ENCODE assay signal across 8 mouse cellular contexts in the genomic region with DNA sequence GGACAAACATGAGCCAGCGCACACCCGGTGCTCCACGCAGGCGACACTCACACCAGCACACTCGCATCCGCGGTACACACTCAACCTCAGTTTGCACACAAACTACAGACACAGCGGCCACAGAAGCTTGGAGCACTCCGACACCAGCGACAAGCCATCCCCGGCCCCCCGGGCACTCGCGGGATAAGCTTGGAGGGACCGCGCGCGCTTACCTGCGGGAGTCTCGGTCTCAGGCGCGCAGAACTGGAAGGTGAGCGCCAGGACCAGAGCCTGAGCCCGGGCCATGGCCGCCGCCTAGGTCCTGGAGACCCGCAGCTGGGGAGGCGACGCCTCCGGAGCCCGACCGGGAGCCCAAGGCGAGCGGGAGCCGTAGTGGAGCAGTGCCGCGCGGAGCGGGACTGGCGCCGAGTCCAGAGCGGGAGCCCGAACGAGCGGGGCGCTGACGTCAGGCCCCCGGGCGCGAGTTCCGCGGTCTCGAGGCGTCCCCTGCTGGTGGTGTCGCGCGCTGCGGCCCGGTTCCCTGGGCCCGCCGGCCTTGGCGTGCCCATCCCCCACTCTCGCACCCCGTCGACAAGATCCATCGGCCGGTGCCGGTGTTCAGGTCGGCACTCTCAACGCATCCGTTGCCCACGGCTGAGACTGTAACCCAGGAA. TPM values are rescaled to one million over a fixed set of nuclear protein-coding genes. Genes with fewer than 3 reads are reported as not detected.
DNase-seq lines count a peak whose midpoint lies in the region; ATAC-seq and TF ChIP-seq lines count a peak whose summit lies in the region.

A gene (minus strand): TSS at position 417 of the 653 bp plus-strand sequence.

- H3K4me3 ChIP-seq in bone marrow macrophage, adult 2 months (ENCODE audit: insufficient read depth, low read length), result peak within 1 kb of the TSS; percentile 55
- peak within 1 kb of the TSS; percentile 71 for H3K4me3 ChIP-seq in forebrain, embryonic 11.5 days (ENCODE audit: low read depth, low read length)
- H3K4me3 ChIP-seq in heart, embryonic 15.5 days, result peak within 1 kb of the TSS; percentile 67
- peak within 1 kb of the TSS; percentile 54 to 61 for H3K4me3 ChIP-seq in liver, embryonic 14.5 days (ENCODE audit: insufficient read depth in 1 of 2, low read depth in 2 of 2, low read length in 2 of 2)
- peak within 1 kb of the TSS; percentile 58 for H3K4me3 ChIP-seq in neural tube, embryonic 11.5 days (ENCODE audit: low read depth, low read length)
- peak within 1 kb of the TSS; percentile 74 for H3K4me3 ChIP-seq in stomach, embryonic 16.5 days (replicated peaks; ENCODE audit: low read length)

- H3K9ac ChIP-seq in forebrain, embryonic 11.5 days (ENCODE audit: low read length), result peak within 1 kb of the TSS; percentile 86
- peak within 1 kb of the TSS; percentile 71 for H3K9ac ChIP-seq in heart, embryonic 15.5 days
- peak within 1 kb of the TSS; percentile 60 for H3K9ac ChIP-seq in liver, embryonic 14.5 days (replicated peaks)
- peak within 1 kb of the TSS; percentile 69 for H3K9ac ChIP-seq in neural tube, embryonic 11.5 days (ENCODE audit: low read length)
- H3K9ac ChIP-seq in stomach, embryonic 16.5 days (ENCODE audit: low read length), result peak within 1 kb of the TSS; percentile 84

- peak; percentile 76 for DNase-seq in A20 (ENCODE audit: low read depth, low spot score)
- DNase-seq in forebrain, embryonic 11.5 days (ENCODE audit: low spot score), result peak; percentile 96
- peak; percentile 92 to 95 for DNase-seq in kidney, postnatal 25 days
- peak in 1 of 3 experiments; percentile 48 for DNase-seq in liver, embryonic 14.5 days (ENCODE audit: low read depth in 3 of 3, low spot score in 3 of 3)
- DNase-seq in neural tube, embryonic 11.5 days (ENCODE audit: low spot score), result peak; percentile 89

- TF ChIP-seq POLR2A in bone marrow macrophage, adult 2 months (IDR thresholded peaks at IDR 0.05; ENCODE audit: borderline replicate concordance, low read depth, low read length), result no peak

- no peaks in the 10 kb centered on the region for H3K36me3 ChIP-seq in forebrain, embryonic 11.5 days (ENCODE audit: control insufficient read depth, insufficient read depth, low read length)
- no peaks in the 10 kb centered on the region for H3K36me3 ChIP-seq in heart, embryonic 15.5 days
- no peaks in the 10 kb centered on the region for H3K36me3 ChIP-seq in liver, embryonic 14.5 days (replicated peaks; ENCODE audit: control insufficient read depth, insufficient read depth, low read depth)
- no peaks in the 10 kb centered on the region for H3K36me3 ChIP-seq in neural tube, embryonic 11.5 days (ENCODE audit: control insufficient read depth, insufficient read depth, low read length)
- H3K36me3 ChIP-seq in stomach, embryonic 16.5 days (ENCODE audit: control insufficient read depth, insufficient read depth, low read length), result no peaks in the 10 kb centered on the region

- TF ChIP-seq CTCF in bone marrow macrophage, adult 2 months (IDR thresholded peaks at IDR 0.05; ENCODE audit: low read depth, low read length), result peak; percentile 70
- peak; percentile 85 for TF ChIP-seq CTCF in liver, embryonic 14.5 days (IDR thresholded peaks at IDR 0.05; ENCODE audit: low read depth)

- WGBS in forebrain, embryonic 11.5 days, result under 1% methylated on average over 63 of the region's 72 CpGs
- WGBS in heart, embryonic 15.5 days, result under 1% methylated on average over 72 of the region's 72 CpGs
- WGBS in liver, embryonic 14.5 days (ENCODE audit: insufficient replicate concordance), result under 1% methylated on average over 68 of the region's 72 CpGs
- under 1% methylated on average over 72 of the region's 72 CpGs for WGBS in neural tube, embryonic 11.5 days
- under 1% methylated on average over 72 of the region's 72 CpGs for WGBS in stomach, embryonic 16.5 days

- peak within 1 kb of the TSS; percentile 97 for H3K4me2 ChIP-seq in forebrain, embryonic 11.5 days (ENCODE audit: low read depth, low read length, severe bottlenecking)
- peak within 1 kb of the TSS; percentile 100 for H3K4me2 ChIP-seq in heart, embryonic 15.5 days
- H3K4me2 ChIP-seq in liver, embryonic 14.5 days (ENCODE audit: low read depth), result peak within 1 kb of the TSS; percentile 78
- peak within 1 kb of the TSS; percentile 99 for H3K4me2 ChIP-seq in neural tube, embryonic 11.5 days (ENCODE audit: low read depth)
- peak within 1 kb of the TSS; percentile 99 for H3K4me2 ChIP-seq in stomach, embryonic 16.5 days (ENCODE audit: low read depth, low read length)

- peak; percentile 84 for ATAC-seq in forebrain, embryonic 11.5 days (replicated peaks; ENCODE audit: low FRiP score)
- peak; percentile 75 for ATAC-seq in heart, embryonic 15.5 days (replicated peaks; ENCODE audit: insufficient number of reproducible peaks, insufficient read depth, low FRiP score, low read depth)
- ATAC-seq in liver, embryonic 14.5 days (ENCODE audit: insufficient read depth), result peak; percentile 75
- peak; percentile 78 for ATAC-seq in neural tube, embryonic 11.5 days (ENCODE audit: insufficient read depth, low FRiP score, low TSS enrichment)
- peak; percentile 83 for ATAC-seq in stomach, embryonic 16.5 days (ENCODE audit: insufficient read depth, low FRiP score)

- no peaks in the 10 kb centered on the region for H3K9me3 ChIP-seq in forebrain, embryonic 11.5 days (ENCODE audit: control insufficient read depth, low read length)
- no peaks in the 10 kb centered on the region for H3K9me3 ChIP-seq in heart, embryonic 15.5 days (replicated peaks)
- no peaks in the 10 kb centered on the region for H3K9me3 ChIP-seq in liver, embryonic 14.5 days (ENCODE audit: control insufficient read depth, low read length)
- H3K9me3 ChIP-seq in neural tube, embryonic 11.5 days (ENCODE audit: control insufficient read depth, low read length), result no peaks in the 10 kb centered on the region
- H3K9me3 ChIP-seq in stomach, embryonic 16.5 days (replicated peaks; ENCODE audit: control insufficient read depth, low read length), result no peaks in the 10 kb centered on the region

- TF ChIP-seq EP300 in liver, embryonic 14.5 days (IDR thresholded peaks at IDR 0.05; ENCODE audit: low read depth), result no peak

- peaks cover 8% of the 10 kb centered on the region; the same call in 1 of the 2 replicates for H3K27me3 ChIP-seq in forebrain, embryonic 11.5 days (ENCODE audit: control insufficient read depth, insufficient read depth, low read length)
- peaks cover 82% of the 10 kb centered on the region for H3K27me3 ChIP-seq in heart, embryonic 15.5 days
- H3K27me3 ChIP-seq in liver, embryonic 14.5 days (ENCODE audit: control insufficient read depth, insufficient read depth, low read length), result peaks cover 57% of the 10 kb centered on the region
- peaks cover 17% of the 10 kb centered on the region for H3K27me3 ChIP-seq in neural tube, embryonic 11.5 days (ENCODE audit: control insufficient read depth, insufficient read depth, low read length)
- peaks cover 5% of the 10 kb centered on the region; the same call in 1 of the 2 replicates for H3K27me3 ChIP-seq in stomach, embryonic 16.5 days (ENCODE audit: control insufficient read depth, insufficient read depth, low read length)

- no peak within 1 kb of the TSS for H3K27ac ChIP-seq in bone marrow macrophage, adult 2 months (ENCODE audit: insufficient read depth, low read depth, low read length)
- no peak within 1 kb of the TSS for H3K27ac ChIP-seq in forebrain, embryonic 11.5 days (ENCODE audit: low read depth, low read length)
- H3K27ac ChIP-seq in heart, embryonic 15.5 days, result no peak within 1 kb of the TSS
- H3K27ac ChIP-seq in liver, embryonic 14.5 days, result no peak within 1 kb of the TSS
- no peak within 1 kb of the TSS for H3K27ac ChIP-seq in neural tube, embryonic 11.5 days (ENCODE audit: low read depth, low read length)
- no peak within 1 kb of the TSS for H3K27ac ChIP-seq in stomach, embryonic 16.5 days (ENCODE audit: low read length)

- H3K4me1 ChIP-seq in bone marrow macrophage, adult 2 months (ENCODE audit: control insufficient read depth, insufficient read depth, low read length), result no peaks in the 10 kb centered on the region; the same call in 1 of the 2 replicates
- peaks cover 11% of the 10 kb centered on the region; the same call in 1 of the 2 replicates for H3K4me1 ChIP-seq in forebrain, embryonic 11.5 days (replicated peaks; ENCODE audit: control insufficient read depth, insufficient read depth, low read length)
- H3K4me1 ChIP-seq in heart, embryonic 15.5 days (replicated peaks), result peaks cover 24% of the 10 kb centered on the region
- peaks cover 4 to 17% of the 10 kb centered on the region in 2 experiments for H3K4me1 ChIP-seq in liver, embryonic 14.5 days (replicated peaks; ENCODE audit: control insufficient read depth in 2 of 2, insufficient read depth in 2 of 2, low read length in 1 of 2)
- peaks cover 15% of the 10 kb centered on the region for H3K4me1 ChIP-seq in neural tube, embryonic 11.5 days (ENCODE audit: control insufficient read depth, insufficient read depth, low read length)
- H3K4me1 ChIP-seq in stomach, embryonic 16.5 days (ENCODE audit: control insufficient read depth, insufficient read depth, low read length), result peaks cover 12% of the 10 kb centered on the region

RNA-seq across cellular contexts. Expression of the gene that starts here (rescaled TPM):
- polyA plus RNA-seq in bone marrow macrophage, adult 2 months (2012; ENCODE audit: insufficient read depth, insufficient read length, missing spikeins), result 0.55 TPM in 1 of 2 replicates, not detected in the other
- polyA plus RNA-seq in forebrain, embryonic 11.5 days (2014; fragmentation: Nextera tagmentation; extraction: Ambion mirVana), result 40.7 and 44.3 TPM in 2 replicates
- polyA plus RNA-seq in heart, embryonic 15.5 days (2015; fragmentation: Nextera tagmentation; extraction: Ambion mirVana), result 1.9 and 3.1 TPM in 2 replicates
- polyA plus RNA-seq in liver, embryonic 14.5 days (2012; rRNA removed), result 1.7 and 2.0 TPM in 2 replicates
- 2.8 and 3.0 TPM in 2 replicates for polyA plus RNA-seq in liver, embryonic 14.5 days (2014; fragmentation: Nextera tagmentation; extraction: Ambion mirVana)
- polyA plus RNA-seq in neural tube, embryonic 11.5 days (2014; fragmentation: Nextera tagmentation; extraction: Ambion mirVana), result 10.2 and 13.3 TPM in 2 replicates
- 13.7 and 13.8 TPM in 2 replicates for polyA plus RNA-seq in stomach, embryonic 16.5 days (2015; fragmentation: Nextera tagmentation; extraction: Ambion mirVana)
